Mouse (Mus musculus): ENCODE data around the gene Mgea5. TPM values are rescaled to one million over a fixed set of nuclear protein-coding genes. Genes with fewer than 3 reads are reported as not detected.
A peak's percentile ranks its signal among the peaks of the same experiment; 100 is the strongest.

The Mgea5 gene
- polyA plus RNA-seq, 1 experiment from 2014 or later, result 113 TPM

DNA sequence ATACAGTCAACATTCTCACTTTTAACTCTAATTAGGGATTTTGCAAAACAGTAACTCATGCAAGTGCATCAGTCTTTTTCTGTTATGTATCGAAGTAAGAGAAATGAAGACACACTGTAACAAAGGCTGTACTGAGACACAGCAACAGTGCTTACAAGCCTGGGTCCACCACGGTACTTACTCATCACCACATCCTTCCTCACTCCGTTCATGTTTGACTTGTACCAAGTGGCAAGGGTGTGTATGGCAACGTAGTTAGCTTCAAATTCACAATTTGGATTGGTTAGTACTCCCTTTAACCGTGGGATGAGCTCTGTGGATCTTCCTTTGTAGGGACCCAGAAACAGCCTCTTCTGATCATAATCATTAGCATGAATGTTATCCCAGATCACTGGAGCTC, 12.1 kb downstream of the Mgea5 start:
- Histone ChIP-seq H3K9ac (no peak overlapping the region), H3K4me2 (replicated peaks) (no peak overlapping the region), H3K4me3 (no peak overlapping the region), H3K4me1 (no peaks in the 10 kb centered on the region), H3K9me3 (replicated peaks) (no peaks in the 10 kb centered on the region), H3K27me3 (no peaks in the 10 kb centered on the region), H3K27ac (no peak overlapping the region), H3K36me3 (peaks cover 90% of the 10 kb centered on the region)
- ATAC-seq (ENCODE audit: low FRiP score), result no peak
- 89% methylated on average over 5 of the region's 5 CpGs for WGBS

DNA sequence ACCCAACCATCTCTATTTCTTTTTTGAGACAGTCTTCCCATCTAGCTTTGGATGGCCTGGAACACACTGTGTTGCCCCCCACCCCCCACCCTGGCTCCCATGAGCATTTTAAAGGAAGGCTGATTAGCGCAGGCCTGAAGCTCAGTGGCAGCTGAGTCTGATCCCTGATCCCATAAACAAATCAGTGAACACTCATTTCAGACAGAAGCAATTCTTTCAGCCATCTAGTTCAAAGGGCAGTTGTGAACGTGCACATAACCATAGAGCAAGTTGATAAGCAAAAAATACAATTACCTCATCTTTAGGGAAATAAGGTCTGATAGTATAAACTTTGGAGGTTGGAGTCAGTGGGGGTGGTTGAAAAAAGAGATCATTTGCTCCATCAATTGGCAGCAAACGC, 22.8 kb downstream of the Mgea5 start:
- H3K36me3 ChIP-seq, result peaks cover 91% of the 10 kb centered on the region
- H3K9ac ChIP-seq, result no peak overlapping the region
- no peak overlapping the region for H3K4me3 ChIP-seq
- H3K27ac ChIP-seq, result no peak overlapping the region
- no peak for ATAC-seq (ENCODE audit: low FRiP score)
- WGBS, result 95% methylated on average over 3 of the region's 3 CpGs
- H3K4me1 ChIP-seq, result no peaks in the 10 kb centered on the region
- no peaks in the 10 kb centered on the region for H3K9me3 ChIP-seq (replicated peaks)
- H3K27me3 ChIP-seq, result no peaks in the 10 kb centered on the region
- no peak overlapping the region for H3K4me2 ChIP-seq (replicated peaks)

DNA sequence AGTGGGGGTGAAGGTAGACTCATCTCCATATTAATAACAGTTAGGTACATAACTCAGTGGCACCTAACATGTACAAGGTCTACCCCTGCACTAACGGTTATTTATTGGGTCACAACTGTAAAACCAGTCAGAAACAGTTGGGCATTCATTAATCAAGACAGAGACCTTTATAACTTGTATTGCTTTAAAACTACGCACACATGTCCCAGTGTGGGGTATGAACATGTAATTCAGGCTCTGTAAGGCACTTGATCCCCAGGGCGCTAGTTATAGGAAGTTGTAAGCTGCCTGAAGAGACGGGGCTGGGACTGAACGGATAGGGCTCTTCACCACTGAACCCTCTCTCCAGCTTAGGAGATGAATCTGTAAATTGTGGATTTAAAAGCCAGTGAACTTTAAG, 25.0 kb downstream of the Mgea5 start:
- Histone ChIP-seq H3K4me1 (no peaks in the 10 kb centered on the region), H3K9me3 (replicated peaks) (no peaks in the 10 kb centered on the region), H3K36me3 (peaks cover 91% of the 10 kb centered on the region), H3K4me2 (replicated peaks) (no peak overlapping the region), H3K9ac (no peak overlapping the region), H3K4me3 (no peak overlapping the region), H3K27me3 (no peaks in the 10 kb centered on the region), H3K27ac (no peak overlapping the region)
- ATAC-seq (ENCODE audit: low FRiP score), result no peak
- 94% methylated on average over 5 of the region's 5 CpGs for WGBS

DNA sequence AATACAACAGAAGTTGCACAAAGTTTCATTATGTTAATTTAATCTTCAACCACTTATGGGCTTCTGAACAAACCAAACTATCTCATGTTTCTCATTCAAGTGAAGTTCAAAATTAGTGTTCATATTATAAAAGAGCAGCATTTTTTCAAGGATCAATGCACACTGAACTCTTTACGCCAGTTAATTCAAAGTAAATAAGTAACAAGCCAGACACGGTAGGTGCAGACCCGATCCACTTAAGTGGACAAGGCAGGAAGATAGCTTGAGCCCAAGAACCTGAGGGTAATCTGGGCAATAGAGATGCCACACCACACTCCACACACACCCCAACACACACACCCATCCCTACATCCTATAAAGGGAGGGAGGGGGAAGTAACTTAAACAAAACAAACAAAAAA, 30.1 kb downstream of the Mgea5 start:
- H3K9ac ChIP-seq, result no peak overlapping the region
- WGBS, result 92% methylated on average over 3 of the region's 3 CpGs
- H3K4me3 ChIP-seq, result no peak overlapping the region

DNA sequence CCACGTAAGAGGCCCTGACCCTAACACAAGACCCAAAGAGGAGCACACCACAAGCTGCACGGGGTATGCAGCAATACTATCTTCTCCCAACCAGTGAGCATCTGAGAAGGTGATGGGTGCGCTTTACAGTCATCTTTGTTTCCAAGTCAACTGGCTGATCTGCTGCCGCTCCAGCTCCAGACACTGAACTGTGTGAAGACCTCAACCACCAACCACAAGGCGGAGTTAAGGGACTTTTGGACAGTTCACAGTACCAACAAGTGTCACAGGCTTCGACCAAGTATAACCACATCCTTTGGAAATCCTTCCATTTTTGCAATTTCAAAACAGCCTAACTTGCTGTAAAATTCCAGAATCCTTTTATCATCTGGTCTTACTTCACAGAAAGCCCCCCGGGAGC, 31.8 kb downstream of the Mgea5 start:
- Histone ChIP-seq H3K36me3 (peaks cover 50% of the 10 kb centered on the region), H3K27ac (no peak overlapping the region), H3K4me1 (peaks cover 18% of the 10 kb centered on the region), H3K4me2 (replicated peaks) (no peak overlapping the region), H3K27me3 (peaks cover 15% of the 10 kb centered on the region), H3K4me3 (no peak overlapping the region), H3K9me3 (replicated peaks) (no peaks in the 10 kb centered on the region), H3K9ac (no peak overlapping the region)
- 91% methylated on average over 7 of the region's 7 CpGs for WGBS
- ATAC-seq (ENCODE audit: low FRiP score), result no peak

More for the DNA sequence above, 30.1 kb downstream of the Mgea5 start:
- Histone ChIP-seq H3K9me3 (replicated peaks) (no peaks in the 10 kb centered on the region), H3K36me3 (peaks cover 66% of the 10 kb centered on the region), H3K27me3 (0 out of 2 replicates have a peak, but pooled peaks cover 1% of the 10 kb centered on the region), H3K4me1 (peaks cover 8% of the 10 kb centered on the region), H3K27ac (no peak overlapping the region), H3K4me2 (replicated peaks) (no peak overlapping the region)
- ATAC-seq (ENCODE audit: low FRiP score), result no peak

DNA sequence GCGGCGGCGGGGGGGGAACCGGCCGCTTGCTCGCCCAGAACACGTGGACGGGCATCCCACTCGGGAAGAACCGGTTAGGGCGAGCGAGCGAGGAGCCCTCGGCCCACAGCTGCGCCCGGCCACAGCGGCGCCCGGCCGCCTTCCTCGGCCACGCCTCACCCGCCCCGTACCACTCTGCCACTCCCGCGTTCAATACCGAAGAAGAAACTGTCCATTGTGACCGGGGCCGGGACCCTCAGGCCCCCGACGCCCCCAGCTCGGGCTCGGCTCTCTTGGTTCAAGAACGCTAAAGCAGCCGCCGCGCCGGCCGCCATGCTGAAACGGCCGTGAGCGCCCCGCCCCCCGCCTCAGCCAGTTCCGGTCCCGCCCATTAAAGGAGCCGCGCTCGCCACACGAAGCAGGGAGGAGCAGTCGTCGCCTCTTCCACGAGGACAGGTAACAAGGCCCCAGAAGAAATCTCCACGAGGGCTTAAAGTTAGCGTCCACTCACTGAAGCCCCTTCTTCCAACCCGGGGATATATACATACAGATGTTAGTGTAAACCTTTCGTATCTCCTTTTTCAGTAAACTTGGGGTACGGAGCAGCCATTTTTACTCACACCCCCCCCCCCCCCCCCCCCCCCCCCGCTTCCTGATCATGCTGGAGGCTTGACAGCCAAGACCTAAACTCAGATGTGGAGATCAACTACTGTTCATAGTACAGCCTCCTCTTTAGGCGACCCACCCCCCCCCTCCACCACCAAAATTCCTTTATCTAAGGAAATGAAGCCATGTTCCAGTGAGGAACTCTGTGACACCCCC, 34.2 kb downstream of the Mgea5 start, which contains the start of gene Npm3:
TSS of gene Npm3 (minus strand) at position 349 of the 801 bp plus-strand sequence.
- Histone ChIP-seq H3K27ac (no peak within 1 kb of the TSS), H3K4me2 (replicated peaks) (peak within 1 kb of the TSS; percentile 95), H3K27me3 (peaks cover 39% of the 10 kb centered on the region), H3K36me3 (peaks cover 27% of the 10 kb centered on the region), H3K9me3 (replicated peaks) (no peaks in the 10 kb centered on the region), H3K9ac (peak within 1 kb of the TSS; percentile 89), H3K4me1 (peaks cover 29% of the 10 kb centered on the region), H3K4me3 (peak within 1 kb of the TSS; percentile 91)
- peak; percentile 74 for ATAC-seq (ENCODE audit: low FRiP score)
- under 1% methylated on average over 52 of the region's 60 CpGs for WGBS

DNA sequence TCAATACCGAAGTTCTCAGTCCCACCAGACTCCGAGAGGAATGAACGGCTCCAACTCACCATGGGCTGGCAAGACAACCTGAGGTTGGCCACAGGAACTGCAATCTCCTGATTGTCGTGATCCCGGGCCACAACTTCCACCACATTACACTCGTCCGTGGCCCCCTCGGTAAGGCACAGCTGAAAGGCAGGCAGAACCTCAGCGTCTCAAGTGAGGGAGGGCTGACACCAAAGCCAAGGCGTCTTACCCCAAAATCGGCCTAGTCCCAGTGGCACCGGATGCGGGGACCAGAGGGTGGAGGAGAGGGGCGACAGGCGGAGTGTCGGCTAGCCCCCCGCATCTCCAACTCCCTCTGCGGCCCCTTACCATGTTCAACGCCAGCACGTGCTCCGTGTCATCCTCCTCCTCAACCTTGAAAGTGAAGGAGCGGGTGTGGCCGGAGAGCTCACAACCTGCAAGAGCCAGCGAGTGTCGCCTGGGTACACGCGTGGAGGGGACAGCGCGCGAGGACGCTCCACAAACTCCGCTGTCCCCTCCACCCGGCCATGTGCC, 34.9 kb downstream of the Mgea5 start:
- Histone ChIP-seq H3K9ac (peak overlapping the region; percentile 89), H3K36me3 (peaks cover 20% of the 10 kb centered on the region), H3K27me3 (peaks cover 46% of the 10 kb centered on the region), H3K4me1 (peaks cover 29% of the 10 kb centered on the region), H3K27ac (no peak overlapping the region), H3K9me3 (replicated peaks) (no peaks in the 10 kb centered on the region), H3K4me3 (peak overlapping the region; percentile 91), H3K4me2 (replicated peaks) (peak overlapping the region; percentile 95)
- 4% methylated on average over 33 of the region's 33 CpGs for WGBS
- ATAC-seq (ENCODE audit: low FRiP score), result peak; percentile 37; the same call in 1 of the 2 replicates

DNA sequence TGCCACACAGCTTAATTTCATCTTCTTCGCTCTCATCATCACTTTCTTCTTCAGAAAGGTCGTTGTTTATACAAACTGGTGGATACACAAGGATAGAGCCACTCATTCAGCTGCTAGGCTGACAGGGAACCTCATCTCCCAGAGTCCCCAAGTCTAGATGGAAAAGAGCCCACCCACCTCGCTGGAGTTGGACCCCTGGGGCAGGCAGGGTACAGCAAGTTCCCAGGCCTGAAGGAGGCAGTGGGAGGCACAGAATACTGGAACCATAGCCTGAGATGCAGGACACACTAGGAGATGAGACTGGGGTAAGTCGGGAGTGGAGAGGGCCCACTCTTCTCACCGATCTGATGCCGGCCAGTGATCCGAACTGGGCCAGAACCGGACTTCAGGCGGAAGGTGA, 35.4 kb downstream of the Mgea5 start:
- Histone ChIP-seq H3K4me2 (replicated peaks) (peak overlapping the region; percentile 95), H3K27ac (no peak overlapping the region), H3K27me3 (peaks cover 51% of the 10 kb centered on the region), H3K9ac (no peak overlapping the region), H3K4me3 (peak overlapping the region; percentile 91; the same call in 1 of the 2 replicates), H3K9me3 (replicated peaks) (no peaks in the 10 kb centered on the region), H3K36me3 (peaks cover 16% of the 10 kb centered on the region), H3K4me1 (peaks cover 29% of the 10 kb centered on the region)
- WGBS, result 57% methylated on average over 9 of the region's 9 CpGs
- ATAC-seq (ENCODE audit: low FRiP score), result no peak

DNA sequence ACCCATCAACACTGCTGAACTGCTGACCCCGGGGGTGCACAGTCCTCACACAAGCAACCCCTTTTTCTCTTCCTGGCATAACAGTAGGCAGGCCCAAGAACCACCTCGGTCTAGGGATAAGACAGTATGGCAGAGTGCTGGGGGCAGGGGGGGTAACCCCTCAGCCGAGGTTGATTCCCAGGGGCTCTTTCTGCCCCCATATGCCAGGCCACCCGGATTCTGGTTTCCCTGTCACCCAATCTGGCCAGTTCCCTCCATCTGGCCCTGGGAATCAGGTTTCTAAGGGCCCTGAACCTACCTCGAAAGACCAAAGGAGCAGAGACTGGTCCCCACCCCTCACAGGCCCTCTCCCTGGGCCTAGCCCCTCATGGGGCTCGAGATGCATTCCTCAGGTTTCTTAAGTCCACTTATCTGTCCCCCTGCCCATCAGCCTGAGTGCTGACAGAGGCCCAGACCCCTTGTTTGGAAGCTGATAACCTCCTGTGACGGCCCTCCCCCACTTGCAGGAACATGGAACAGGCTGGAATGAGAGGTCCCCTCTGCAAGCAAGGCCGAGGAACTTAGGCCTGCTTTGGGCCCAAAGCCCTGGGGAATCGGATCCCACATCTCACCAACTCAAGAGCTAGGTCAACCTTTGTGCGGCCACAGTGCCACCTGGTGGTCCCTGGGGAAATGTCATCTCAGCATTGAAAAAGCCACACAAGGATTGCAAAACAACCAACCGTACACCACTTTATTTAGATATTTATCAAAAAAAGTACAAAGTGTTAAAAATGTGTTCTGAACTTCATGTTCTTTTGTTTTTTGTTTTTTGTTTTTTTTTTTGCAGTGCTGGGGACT, 36.4 kb downstream of the Mgea5 start:
- 0 out of 2 replicates have a peak, but pooled peaks have one; percentile 26 for ATAC-seq (ENCODE audit: low FRiP score)
- H3K4me3 ChIP-seq, result no peak overlapping the region
- H3K9me3 ChIP-seq (replicated peaks), result no peaks in the 10 kb centered on the region
- no peak overlapping the region for H3K27ac ChIP-seq
- H3K27me3 ChIP-seq, result peaks cover 60% of the 10 kb centered on the region
- no peak overlapping the region; the same call in 1 of the 2 replicates for H3K9ac ChIP-seq
- WGBS, result 26% methylated on average over 11 of the region's 11 CpGs
- H3K4me1 ChIP-seq, result peaks cover 36% of the 10 kb centered on the region
- peaks cover 8% of the 10 kb centered on the region for H3K36me3 ChIP-seq
- no peak overlapping the region for H3K4me2 ChIP-seq (replicated peaks)

DNA sequence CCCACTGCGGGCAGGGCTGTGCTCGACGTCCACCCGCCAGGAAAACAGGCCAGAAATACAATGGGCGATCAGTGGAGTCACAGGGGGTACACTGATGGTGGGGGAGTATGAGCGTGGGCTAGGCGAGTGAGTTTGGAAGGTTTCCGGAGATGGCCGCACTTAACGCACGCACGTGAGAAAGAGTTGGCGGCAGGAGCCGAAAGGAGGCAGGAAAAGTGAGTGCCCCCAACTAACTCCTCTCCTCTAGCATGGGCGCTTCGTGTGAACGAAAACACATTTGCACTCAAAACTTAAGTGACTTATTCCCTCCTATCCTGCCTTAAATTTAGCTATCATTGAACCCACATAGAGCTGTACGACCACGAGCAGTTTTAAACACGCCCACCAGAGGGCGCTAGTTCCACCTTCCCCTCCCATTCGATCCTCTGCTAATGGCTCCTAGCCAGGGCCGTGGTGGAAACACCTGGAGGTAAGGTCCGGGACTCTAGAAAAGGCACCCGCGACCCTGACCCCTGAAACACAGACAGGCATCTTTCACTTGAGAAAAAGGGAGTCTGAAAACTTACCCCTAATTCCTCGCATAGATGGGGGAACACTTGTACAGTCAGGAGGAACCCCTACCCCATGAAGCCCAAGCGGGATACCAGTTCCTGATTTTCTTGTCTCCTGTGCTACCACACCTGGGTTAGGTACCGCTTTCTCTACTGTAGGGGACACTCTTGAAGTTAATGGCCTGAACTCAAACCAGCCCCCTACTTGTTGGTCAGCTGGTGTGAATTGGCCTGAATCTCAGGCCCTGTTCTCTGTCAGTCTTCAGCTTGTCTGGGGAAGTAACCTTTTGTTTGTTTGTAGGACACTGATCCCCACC, 37.2 kb downstream of the Mgea5 start:
- Histone ChIP-seq H3K4me3 (no peak overlapping the region), H3K4me1 (peaks cover 41% of the 10 kb centered on the region), H3K27me3 (peaks cover 68% of the 10 kb centered on the region), H3K9me3 (replicated peaks) (no peaks in the 10 kb centered on the region), H3K4me2 (replicated peaks) (no peak overlapping the region), H3K36me3 (peaks cover under 1% of the 10 kb centered on the region; the same call in 1 of the 2 replicates), H3K27ac (no peak overlapping the region), H3K9ac (0 out of 2 replicates have a peak overlapping the region, but pooled peaks have one; percentile 3)
- 7% methylated on average over 29 of the region's 29 CpGs for WGBS
- no peak for ATAC-seq (ENCODE audit: low FRiP score)

DNA sequence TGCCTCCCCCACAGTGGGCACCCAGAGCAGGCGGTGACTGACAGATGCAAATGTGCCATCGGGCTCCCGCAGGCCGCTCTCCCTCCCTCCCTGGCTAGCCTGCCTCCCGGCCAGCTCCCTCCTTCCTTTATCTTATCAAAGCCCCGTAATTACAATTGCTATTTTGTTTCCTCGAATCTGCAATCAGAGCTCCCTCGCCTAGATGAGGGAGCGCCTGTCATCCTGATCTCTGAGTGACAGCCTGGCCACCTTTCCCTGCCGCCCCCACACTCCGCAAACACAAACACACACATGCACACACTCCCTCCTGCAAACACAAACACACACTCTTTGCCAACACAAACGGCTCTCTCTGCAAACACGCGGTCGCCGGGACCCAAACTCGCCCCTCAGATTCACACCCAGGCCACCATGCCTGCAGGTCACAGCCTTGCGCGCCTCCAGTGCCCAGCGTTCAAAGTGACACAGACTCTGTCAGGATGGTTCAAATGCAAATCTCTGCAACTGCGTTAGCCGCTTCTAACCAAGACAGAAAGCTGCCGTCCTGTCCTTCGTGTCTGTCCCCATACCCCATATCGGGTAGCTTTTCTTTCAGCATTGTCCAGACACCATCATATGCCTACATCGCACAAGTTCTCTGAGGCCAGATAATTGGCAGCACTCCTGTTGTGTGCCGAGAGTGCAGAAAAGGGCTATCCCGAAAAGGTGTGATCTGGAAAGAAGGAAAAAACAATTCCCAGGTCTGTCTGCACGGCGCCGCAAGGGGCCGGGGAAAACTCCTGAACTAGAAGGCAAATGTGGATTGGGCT, 38.1 kb downstream of the Mgea5 start:
- peaks cover 47% of the 10 kb centered on the region for H3K4me1 ChIP-seq
- no peaks in the 10 kb centered on the region for H3K36me3 ChIP-seq
- 2% methylated on average over 32 of the region's 32 CpGs for WGBS
- H3K9me3 ChIP-seq (replicated peaks), result no peaks in the 10 kb centered on the region
- peaks cover 77% of the 10 kb centered on the region for H3K27me3 ChIP-seq
- 0 out of 2 replicates have a peak overlapping the region, but pooled peaks have one; percentile 3 for H3K9ac ChIP-seq
- H3K27ac ChIP-seq, result no peak overlapping the region
- ATAC-seq (ENCODE audit: low FRiP score), result no peak
- 0 out of 2 replicates have a peak overlapping the region, but pooled peaks have one; percentile 6 for H3K4me2 ChIP-seq (replicated peaks)
- no peak overlapping the region for H3K4me3 ChIP-seq
